Mouse (Mus musculus) megakaryocyte, adult 5-6 weeks (primary cell): ENCODE data around the gene Pax2. TPM values are rescaled to one million over a fixed set of nuclear protein-coding genes. Genes with fewer than 3 reads are reported as not detected.
"Not testable (repeated sequence)": the region's sequence is repeated elsewhere in the genome, so short reads cannot be mapped to it uniquely, and the experiment has no call there.

Source experiments
- ATAC-seq: 2 replicates; pipeline ENCODE4 v1.8.0; 2016; ENCODE audit warnings: mild to moderate bottlenecking, inconsistent platforms; ENCODE audit not compliant: poor library complexity, severe bottlenecking
- total RNA-seq, 2 experiments: library from RNA; stranded (forward) in 1 of 2; stranded (reverse) in 1 of 2; fragments of 153-499, 151-499 nt in 1 of 2; fragments of 221-1000, 200-1000 nt in 1 of 2; gene quantifications; 2 replicates each; pipeline versions ENCODE4 v1.2.3 to v1.2.4; 2015 to 2017

Gene Pax2
- total RNA-seq, 2 experiments from 2014 or later, result not detected

- ATAC-seq, result no peak
Measured at GRCm38 (mm10) chr19:44834218-44835041, 78.6 kb downstream of the Pax2 start.

GRCm38 (mm10) chr19:44835042-44835930 lies 79.4 kb downstream of the Pax2 start:
- 0 out of 2 replicates have a peak, but pooled peaks have one; percentile 35 for ATAC-seq

- ATAC-seq, result peak; percentile 35; the same call in 1 of the 2 replicates
Measured at GRCm38 (mm10) chr19:44835931-44836861, 80.4 kb downstream of the Pax2 start.

- no peak for ATAC-seq
Measured at GRCm38 (mm10) chr19:44837426-44838205, 81.8 kb downstream of the Pax2 start.

- no peak for ATAC-seq
Measured at GRCm38 (mm10) chr19:44838321-44838720, 82.5 kb downstream of the Pax2 start.

- not testable (repeated sequence) for ATAC-seq
Measured at GRCm38 (mm10) chr19:44842661-44843060, 86.8 kb downstream of the Pax2 start.

- ATAC-seq, result no peak
Measured at GRCm38 (mm10) chr19:44849465-44849864, 93.6 kb downstream of the Pax2 start.

GRCm38 (mm10) chr19:44858671-44859070 lies 102.8 kb downstream of the Pax2 start:
- ATAC-seq, result no peak

- ATAC-seq, result no peak
Measured at GRCm38 (mm10) chr19:44868766-44869165, 112.9 kb downstream of the Pax2 start.

GRCm38 (mm10) chr19:44874186-44874898 lies 118.5 kb downstream of the Pax2 start:
- ATAC-seq, result no peak

- ATAC-seq, result no peak
Measured at GRCm38 (mm10) chr19:44874928-44875327, 119.1 kb downstream of the Pax2 start.

- no peak for ATAC-seq
Measured at GRCm38 (mm10) chr19:44875718-44876117, 119.9 kb downstream of the Pax2 start.

GRCm38 (mm10) chr19:44876529-44876928 lies 120.7 kb downstream of the Pax2 start:
- no peak for ATAC-seq

GRCm38 (mm10) chr19:44882552-44883024 lies 126.7 kb downstream of the Pax2 start:
- ATAC-seq, result no peak

GRCm38 (mm10) chr19:44884331-44884730 lies 128.5 kb downstream of the Pax2 start:
- no peak for ATAC-seq

- no peak for ATAC-seq
Measured at GRCm38 (mm10) chr19:44886475-44886874, 130.6 kb downstream of the Pax2 start.
